Mouse (Mus musculus) subcutaneous adipose tissue, adult 2 months (tissue): ENCODE measurements around the gene Tas2r103. TPM values are rescaled to one million over a fixed set of nuclear protein-coding genes. Genes with fewer than 3 reads are reported as not detected.

ENCODE experiments used
- polyA plus RNA-seq: library from polyadenylated mRNA; depleted of rRNA; stranded (reverse); fragments of >200 nt; gene quantifications from 2 replicates; pipeline ENCODE4 v1.2.3, GENCODE M21; 2012; ENCODE audit warnings: low replicate concordance; rRNA removed

The Tas2r103 gene
- not detected in 2 replicates for polyA plus RNA-seq

DNA sequence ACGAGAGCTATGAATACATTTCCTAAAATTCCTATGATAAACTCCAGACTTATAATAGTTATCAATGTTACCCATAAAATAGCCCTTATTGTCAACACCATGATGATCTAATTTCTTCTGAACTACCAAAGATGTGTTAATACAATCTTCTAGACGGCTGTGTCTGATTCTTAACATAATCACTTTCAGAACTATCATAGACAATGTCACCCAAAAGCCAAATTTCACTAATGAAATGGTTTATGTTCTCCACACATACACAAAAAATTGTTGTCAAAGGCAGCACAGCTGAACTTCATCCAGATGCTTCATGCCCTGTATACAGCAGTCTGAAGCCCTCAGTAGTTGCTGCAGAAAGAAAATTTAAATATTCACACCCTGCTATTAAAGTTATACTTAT lies at the start of gene Tas2r103:
Gene Tas2r103, minus strand, starts transcription at position 101 of the 400 bp plus-strand sequence.

GRCm38 (mm10) chr6:133055716-133056115 lies 18.8 kb upstream of the Tas2r103 start, which contains the start of gene Tas2r140:
Gene Tas2r140 (minus strand): TSS chr6:133055816.

Other genes starting within 250 kb of the Tas2r103 start
- not detected in 2 replicates for gene Tas2r117, start 234.3 kb downstream of the Tas2r103 start, polyA plus RNA-seq
- not detected in 2 replicates for gene Tas2r123, start 190.0 kb downstream of the Tas2r103 start, polyA plus RNA-seq
- gene Tas2r116, start 181.7 kb downstream of the Tas2r103 start, polyA plus RNA-seq = not detected in 2 replicates
- gene Tas2r110, start 169.1 kb downstream of the Tas2r103 start, polyA plus RNA-seq = not detected in 2 replicates
- gene Tas2r113, start 144.1 kb downstream of the Tas2r103 start, polyA plus RNA-seq = not detected in 2 replicates
- gene Tas2r125, start 127.5 kb downstream of the Tas2r103 start, polyA plus RNA-seq = not detected in 2 replicates
- not detected in 2 replicates for gene Tas2r129, start 86.0 kb downstream of the Tas2r103 start, polyA plus RNA-seq
- not detected in 2 replicates for gene Tas2r131, start 79.2 kb downstream of the Tas2r103 start, polyA plus RNA-seq
- not detected in 2 replicates for gene Tas2r109, start 56.1 kb downstream of the Tas2r103 start, polyA plus RNA-seq
- not detected in 2 replicates for gene Tas2r140, start 18.7 kb upstream of the Tas2r103 start, polyA plus RNA-seq
- 105 and 151 TPM in 2 replicates for gene Smim10l1, start 67.8 kb upstream of the Tas2r103 start, polyA plus RNA-seq